Mouse (Mus musculus): ENCODE measurements around the gene Stmn3. TPM values are rescaled to one million over a fixed set of nuclear protein-coding genes. Genes with fewer than 3 reads are reported as not detected.

The Stmn3 gene
- polyA plus RNA-seq, 1 experiment from 2014 or later = 0.59 TPM

DNA sequence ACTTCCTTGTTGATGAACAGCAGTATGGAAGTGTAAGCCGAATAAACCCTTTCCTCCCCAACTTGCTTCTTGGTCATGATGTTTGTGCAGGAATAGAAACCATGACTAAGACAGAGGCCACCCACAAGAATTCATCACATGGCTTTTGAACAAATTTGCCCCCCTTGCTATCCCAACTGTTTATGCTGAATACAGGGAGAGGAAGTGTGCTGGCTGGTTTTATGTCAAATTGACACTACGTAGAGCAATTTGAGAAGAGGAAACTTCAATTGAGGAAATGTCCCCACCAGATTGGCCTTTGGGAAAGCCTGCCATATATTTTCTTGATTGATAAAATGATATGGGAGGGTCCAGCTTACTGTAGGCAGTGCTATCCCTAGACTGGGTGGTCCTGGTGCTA lies 40.5 kb downstream of the Stmn3 start:
- no peak overlapping the region for H3K4me3 ChIP-seq (ENCODE audit: low read depth, low read length)
- H3K27me3 ChIP-seq (replicated peaks; ENCODE audit: control insufficient read depth, insufficient read depth, low read length) = no peaks in the 10 kb centered on the region
- 88% methylated on average over 2 of the region's 2 CpGs for WGBS
- no peak for DNase-seq (ENCODE audit: low spot score)
- no peak overlapping the region for H3K4me2 ChIP-seq
- H3K27ac ChIP-seq (ENCODE audit: low read depth, low read length) = no peak overlapping the region
- H3K9ac ChIP-seq (ENCODE audit: low read depth, low read length) = no peak overlapping the region
- no peak for ATAC-seq (replicated peaks; ENCODE audit: low FRiP score)
- H3K9me3 ChIP-seq (ENCODE audit: control insufficient read depth, low read length) = no peaks in the 10 kb centered on the region
- H3K4me1 ChIP-seq (replicated peaks; ENCODE audit: control insufficient read depth, insufficient read depth, low read length) = no peaks in the 10 kb centered on the region
- peaks cover 13% of the 10 kb centered on the region for H3K36me3 ChIP-seq (ENCODE audit: control insufficient read depth, insufficient read depth, low read length)

DNA sequence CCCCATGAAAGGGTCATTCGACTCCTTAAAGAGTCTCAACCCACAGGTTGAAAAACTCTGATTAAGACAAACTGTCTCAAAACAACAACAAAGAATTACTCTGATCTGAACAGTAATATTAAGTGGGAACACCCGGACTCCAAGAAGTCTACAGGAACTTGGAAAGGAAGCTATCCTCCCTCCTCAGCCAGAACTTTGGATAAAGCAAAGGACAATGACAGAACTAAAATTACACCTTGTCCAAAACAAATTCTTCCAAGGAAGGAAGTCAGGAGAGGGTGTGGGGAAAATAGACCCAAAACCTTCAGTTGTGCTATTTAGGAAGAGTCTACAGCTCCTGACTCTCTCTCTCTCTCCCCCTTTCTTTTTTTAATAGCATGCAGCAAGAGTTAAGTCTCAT lies 42.2 kb downstream of the Stmn3 start:
- Histone ChIP-seq H3K4me3 (ENCODE audit: low read depth, low read length) (no peak overlapping the region), H3K9me3 (ENCODE audit: control insufficient read depth, low read length) (no peaks in the 10 kb centered on the region), H3K4me1 (replicated peaks; ENCODE audit: control insufficient read depth, insufficient read depth, low read length) (no peaks in the 10 kb centered on the region), H3K4me2 (no peak overlapping the region), H3K36me3 (ENCODE audit: control insufficient read depth, insufficient read depth, low read length) (peaks cover 14% of the 10 kb centered on the region), H3K27me3 (replicated peaks; ENCODE audit: control insufficient read depth, insufficient read depth, low read length) (no peaks in the 10 kb centered on the region), H3K9ac (ENCODE audit: low read depth, low read length) (no peak overlapping the region), H3K27ac (ENCODE audit: low read depth, low read length) (no peak overlapping the region)
- ATAC-seq (replicated peaks; ENCODE audit: low FRiP score) (no peak), DNase-seq (ENCODE audit: low spot score) (no peak)
- WGBS = 90% methylated on average over 2 of the region's 2 CpGs

DNA sequence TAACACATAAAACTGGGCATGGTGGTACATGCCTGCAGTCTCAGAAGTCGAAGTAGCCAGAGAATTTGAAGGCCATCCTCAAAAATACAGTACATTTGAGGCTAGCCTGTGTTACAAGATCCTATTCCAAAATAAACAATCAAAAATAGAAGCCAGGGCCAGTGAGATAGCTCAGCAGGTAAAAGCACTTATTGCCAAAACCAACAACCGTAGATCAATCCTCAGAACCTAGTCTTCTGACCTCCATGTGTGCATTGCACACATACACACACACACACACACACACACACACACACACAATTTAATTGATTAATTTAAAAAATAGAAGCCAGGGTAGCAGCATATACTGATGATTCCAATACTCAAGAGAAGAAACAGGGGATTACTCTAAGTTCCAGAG lies 47.5 kb downstream of the Stmn3 start:
- Histone ChIP-seq H3K4me3 (ENCODE audit: low read depth, low read length) (no peak overlapping the region), H3K4me2 (no peak overlapping the region), H3K27me3 (replicated peaks; ENCODE audit: control insufficient read depth, insufficient read depth, low read length) (no peaks in the 10 kb centered on the region), H3K9ac (ENCODE audit: low read depth, low read length) (no peak overlapping the region), H3K36me3 (ENCODE audit: control insufficient read depth, insufficient read depth, low read length) (peaks cover 23% of the 10 kb centered on the region; the same call in 1 of the 2 replicates), H3K9me3 (ENCODE audit: control insufficient read depth, low read length) (no peaks in the 10 kb centered on the region), H3K4me1 (replicated peaks; ENCODE audit: control insufficient read depth, insufficient read depth, low read length) (no peaks in the 10 kb centered on the region), H3K27ac (ENCODE audit: low read depth, low read length) (no peak overlapping the region)
- ATAC-seq (replicated peaks; ENCODE audit: low FRiP score) = no peak
- WGBS = 91% methylated on average over 2 of the region's 2 CpGs
- no peak for DNase-seq (ENCODE audit: low spot score)

Other genes starting within 250 kb of the Stmn3 start
- 0.15 and 0.18 TPM in 2 replicates for gene Kcnq2, start 179.2 kb downstream of the Stmn3 start, polyA plus RNA-seq (2014; fragmentation: Nextera tagmentation; extraction: Ambion mirVana)
- gene Eef1a2, start 157.5 kb downstream of the Stmn3 start, polyA plus RNA-seq (2014; fragmentation: Nextera tagmentation; extraction: Ambion mirVana) = not detected in 2 replicates
- gene Ppdpf, start 127.3 kb downstream of the Stmn3 start, polyA plus RNA-seq (2014; fragmentation: Nextera tagmentation; extraction: Ambion mirVana) = 172 and 179 TPM in 2 replicates
- gene Ptk6, start 111.7 kb downstream of the Stmn3 start, polyA plus RNA-seq (2014; fragmentation: Nextera tagmentation; extraction: Ambion mirVana) = not detected in 2 replicates
- gene Srms, start 101.3 kb downstream of the Stmn3 start, polyA plus RNA-seq (2014; fragmentation: Nextera tagmentation; extraction: Ambion mirVana) = 0.23 TPM in 1 of 2 replicates, not detected in the other
- 0.34 TPM in 1 of 2 replicates, not detected in the other for gene Fndc11, start 94.5 kb downstream of the Stmn3 start, polyA plus RNA-seq (2014; fragmentation: Nextera tagmentation; extraction: Ambion mirVana)
- gene Helz2, start 72.5 kb downstream of the Stmn3 start, polyA plus RNA-seq (2014; fragmentation: Nextera tagmentation; extraction: Ambion mirVana) = 2.4 and 2.6 TPM in 2 replicates
- gene Gmeb2, start 26.5 kb downstream of the Stmn3 start, polyA plus RNA-seq (2014; fragmentation: Nextera tagmentation; extraction: Ambion mirVana) = 14.7 and 16.4 TPM in 2 replicates
- 58.8 and 66.4 TPM in 2 replicates for gene Rtel1, start 5.2 kb upstream of the Stmn3 start, polyA plus RNA-seq (2014; fragmentation: Nextera tagmentation; extraction: Ambion mirVana)
- gene Zgpat, start 50.4 kb upstream of the Stmn3 start, polyA plus RNA-seq (2014; fragmentation: Nextera tagmentation; extraction: Ambion mirVana) = 29.5 and 35.1 TPM in 2 replicates
- 48.7 and 48.9 TPM in 2 replicates for gene Arfrp1, start 50.9 kb upstream of the Stmn3 start, polyA plus RNA-seq (2014; fragmentation: Nextera tagmentation; extraction: Ambion mirVana)
- gene Lime1, start 65.6 kb upstream of the Stmn3 start, polyA plus RNA-seq (2014; fragmentation: Nextera tagmentation; extraction: Ambion mirVana) = 17.0 and 20.2 TPM in 2 replicates
- gene Zbtb46, start 144.9 kb upstream of the Stmn3 start, polyA plus RNA-seq (2014; fragmentation: Nextera tagmentation; extraction: Ambion mirVana) = 25.2 and 26.9 TPM in 2 replicates
- gene Abhd16b, start 178.7 kb upstream of the Stmn3 start, polyA plus RNA-seq (2014; fragmentation: Nextera tagmentation; extraction: Ambion mirVana) = 0.13 TPM in 1 of 2 replicates, not detected in the other
- gene Tpd52l2, start 182.6 kb upstream of the Stmn3 start, polyA plus RNA-seq (2014; fragmentation: Nextera tagmentation; extraction: Ambion mirVana) = 149 and 156 TPM in 2 replicates
- gene Dnajc5, start 206.0 kb upstream of the Stmn3 start, polyA plus RNA-seq (2014; fragmentation: Nextera tagmentation; extraction: Ambion mirVana) = 61.1 and 65.6 TPM in 2 replicates

All from liver, embryonic 11.5 days (tissue).